17 mouse cellular contexts compared by ENCODE assay signal in the genomic region with DNA sequence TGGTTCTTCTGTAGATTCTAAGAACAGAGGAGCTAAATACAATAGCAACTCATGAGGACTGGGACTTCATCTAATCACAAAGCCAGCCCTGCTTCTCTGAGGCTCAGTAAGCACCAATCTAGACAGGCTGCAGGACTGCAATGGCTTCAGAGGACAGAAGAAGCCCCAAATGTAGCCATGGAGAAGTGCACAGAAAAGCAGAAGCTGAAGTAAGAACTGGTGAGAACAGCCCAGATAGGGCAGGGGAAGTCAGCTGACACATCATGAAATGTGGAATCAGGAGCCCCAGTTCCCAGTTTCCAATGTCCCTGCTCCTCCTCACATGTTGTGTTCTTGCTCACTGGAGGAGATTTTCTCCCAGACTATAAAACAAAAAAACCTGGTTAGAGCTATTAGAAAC. TPM values are rescaled to one million over a fixed set of nuclear protein-coding genes. Genes with fewer than 3 reads are reported as not detected.
DNase-seq lines count a peak whose midpoint lies in the region; ATAC-seq lines count a peak whose summit lies in the region.
"Had no signal": no experiment of that assay in that cellular context is flagged by ENCODE, and none has a peak within 500 bp of the region (broad histone marks: within the 10 kb centered on the region; RNA-seq: fewer than 3 reads in every experiment).

No protein-coding gene starts in this region.

- ATAC-seq in granulocyte monocyte progenitor cell, adult 5-6 weeks (replicated peaks; ENCODE audit: poor library complexity, severe bottlenecking): peak; percentile 92
- ATAC-seq in megakaryocyte progenitor cell, adult 5-6 weeks (replicated peaks; ENCODE audit: poor library complexity): peak; percentile 50
- ATAC-seq: forebrain, embryonic 16.5 days; hindbrain, embryonic 16.5 days had no signal

- peak; percentile 11 for DNase-seq in 416B (ENCODE audit: low read depth)
- peak; percentile 58 for DNase-seq in MEL-GATA-1-ER (ENCODE audit: extremely low read depth, low read depth)
- DNase-seq in gastrocnemius, postnatal 25 days: no peak
- no peak for DNase-seq in adrenal gland, adult 2 months
- DNase-seq in gastrocnemius, adult 8-10 months (ENCODE audit: low spot score in 2 of 2): no peak
- DNase-seq: adrenal gland, postnatal 14 days; cerebellum, adult 11 months; cerebellum, adult 8-10 months; cerebellum, postnatal 14 days; gastrocnemius, postnatal 14 days; heart, postnatal 36 days; kidney, adult 11 months had no signal

RNA-seq across cellular contexts. Expression of a gene that starts 59.1 kb away (rescaled TPM):
- 0.26 and 0.41 TPM in 2 replicates for total RNA-seq in granulocyte monocyte progenitor cell, adult 5-6 weeks (2014; fragmentation: Nextera tagmentation)
- 0.30 and 0.88 TPM in 2 replicates for total RNA-seq in granulocyte monocyte progenitor cell, adult 5-6 weeks (2017)
- total RNA-seq in megakaryocyte progenitor cell, adult 5-6 weeks (2015): 0.22 and 0.67 TPM in 2 replicates
- 0.44 and 0.67 TPM in 2 replicates for total RNA-seq in megakaryocyte progenitor cell, adult 5-6 weeks (2017)
- not detected for total RNA-seq in gastrocnemius, postnatal 25 days (2021)
- total RNA-seq in adrenal gland, adult 2 months (2021): under 1 TPM; 0.26 to 0.66 TPM
- 0.33 and 0.40 TPM in 2 replicates for polyA plus RNA-seq in adrenal gland, adult 2 months (2012; rRNA removed)
- not detected for total RNA-seq in gastrocnemius, adult 8-10 months (2022)
- total RNA-seq: gastrocnemius, postnatal 14 days; heart, adult 18-20 months; heart, postnatal 36 days had no signal

Comparison
In these comparisons a context has a peak if more than half of its experiments do, and no peak if none do; other contexts are left out.
1. DNase-seq: peak in 416B (single experiment) and MEL-GATA-1-ER (single experiment); none in gastrocnemius, postnatal 25 days (single experiment), adrenal gland, adult 2 months (single experiment) and gastrocnemius, adult 8-10 months (0 of 2).